Mouse (Mus musculus) heart, adult 2 months (tissue): ENCODE results near the gene Sv2c.

Experiments
- CTCF ChIP-seq: fragments of 200-600 bp; IDR thresholded peaks from 2 replicates; pipeline ENCODE4 v1.8.1; 2022; ENCODE audit warnings: antibody characterized with exemption, mild to moderate bottlenecking, moderate library complexity
- POLR2A ChIP-seq: fragments of 200-500 bp; IDR thresholded peaks from 2 replicates; pipeline ENCODE4 v1.6.1; 2011; ENCODE audit warnings: mild to moderate bottlenecking, low read depth, low read length, control low read depth; ENCODE audit not compliant: insufficient read depth

GRCm38 (mm10) chr13:95942587-95942986 lies 189.8 kb downstream of the Sv2c start:
- no peak for TF ChIP-seq CTCF
- TF ChIP-seq POLR2A: no peak
